Mouse (Mus musculus) forebrain, embryonic 13.5 days (tissue): ENCODE results near the gene Snrk. TPM values are rescaled to one million over a fixed set of nuclear protein-coding genes. Genes with fewer than 3 reads are reported as not detected.

ENCODE experiments used
- ATAC-seq: fragments of 200-750 bp; cut with Nextera tagmentation; 2 replicates; pipeline ENCODE4 v1.8.0; 2017
- H3K27ac ChIP-seq: fragments of 300-500 bp; sonication (generic); 2 replicates; pipeline ENCODE4 v1.5.1; 2015; ENCODE audit warnings: inconsistent platforms, mild to moderate bottlenecking, moderate library complexity
- H3K27me3 ChIP-seq: fragments of 300-500 bp; sonication (generic); 2 replicates; pipeline ENCODE4 v1.6.1; 2015; ENCODE audit warnings: mild to moderate bottlenecking, inconsistent platforms
- H3K36me3 ChIP-seq: fragments of 300-500 bp; sonication (generic); 2 replicates; pipeline ENCODE4 v1.6.1; 2015; ENCODE audit warnings: mild to moderate bottlenecking, inconsistent platforms; ENCODE audit not compliant: poor library complexity, severe bottlenecking
- H3K4me1 ChIP-seq: fragments of 300-500 bp; sonication (generic); 2 replicates; pipeline ENCODE4 v1.6.1; 2015; ENCODE audit warnings: inconsistent platforms
- H3K4me2 ChIP-seq: fragments of 300-500 bp; sonication (generic); 2 replicates; pipeline ENCODE4 v1.6.1; 2015; ENCODE audit warnings: inconsistent platforms, mild to moderate bottlenecking, moderate library complexity
- H3K4me3 ChIP-seq: fragments of 300-500 bp; sonication (generic); 2 replicates; pipeline ENCODE4 v1.5.1; 2015; ENCODE audit warnings: mild to moderate bottlenecking, inconsistent platforms
- H3K9ac ChIP-seq: fragments of 300-500 bp; sonication (generic); 2 replicates; pipeline ENCODE4 v1.6.1; 2015; ENCODE audit warnings: mild to moderate bottlenecking, inconsistent platforms
- H3K9me3 ChIP-seq: fragments of 300-500 bp; sonication (generic); replicated peaks from 2 replicates; pipeline ENCODE4 v1.6.1; 2016; ENCODE audit warnings: inconsistent platforms
- WGBS: fragments of 180-500 bp; shearing (Covaris S2); methylation state at CpG from one replicate; pipeline ENCODE4 v1.1.7; 2015; 5-methylcytosine and 5-hydroxymethylcytosine counted together
- polyA plus RNA-seq: library from polyadenylated mRNA; unstranded; fragments of >200 nt; fragmentation: Nextera tagmentation; extraction: Ambion mirVana; gene quantifications from 2 replicates; pipeline ENCODE4 v1.2.1, GENCODE M21; 2015

The Snrk gene
- polyA plus RNA-seq, 1 experiment from 2014 or later, result 45.9 TPM

DNA sequence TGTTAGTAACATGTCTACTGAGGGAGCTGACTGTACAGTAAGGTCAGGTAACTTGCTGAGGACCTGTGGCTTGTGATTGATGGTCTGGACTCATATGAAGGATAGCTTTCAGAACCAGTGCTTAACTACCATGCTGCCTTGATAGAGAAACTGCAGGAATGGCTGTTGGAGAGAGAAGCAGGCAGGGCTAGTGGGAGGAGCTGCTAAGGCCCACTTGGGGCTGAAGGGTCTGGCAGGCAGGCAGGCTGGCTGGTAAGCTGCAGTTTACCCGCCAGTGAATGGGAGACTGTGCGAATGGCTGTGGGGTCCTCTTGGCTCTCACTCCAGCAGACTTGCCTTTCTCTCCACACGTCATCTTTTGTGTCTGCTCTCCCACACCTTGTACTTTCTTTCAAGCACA, 13.6 kb downstream of the Snrk start:
- Histone ChIP-seq H3K4me2 (no peak overlapping the region), H3K4me1 (peaks cover 11% of the 10 kb centered on the region; the same call in 1 of the 2 replicates), H3K9me3 (no peaks in the 10 kb centered on the region), H3K36me3 (peaks cover 11% of the 10 kb centered on the region; the same call in 1 of the 2 replicates), H3K27ac (no peak overlapping the region), H3K27me3 (no peaks in the 10 kb centered on the region), H3K9ac (no peak overlapping the region; the same call in 1 of the 2 replicates), H3K4me3 (no peak overlapping the region)
- ATAC-seq, result no peak
- 48% methylated on average over 3 of the region's 3 CpGs for WGBS

GRCm38 (mm10) chr9:122132145-122132544, 15.1 kb downstream of the Snrk start:
- Histone ChIP-seq H3K9ac (no peak overlapping the region), H3K4me1 (peaks cover 11% of the 10 kb centered on the region; the same call in 1 of the 2 replicates), H3K4me2 (no peak overlapping the region), H3K4me3 (no peak overlapping the region), H3K27me3 (no peaks in the 10 kb centered on the region), H3K27ac (no peak overlapping the region), H3K36me3 (peaks cover 16% of the 10 kb centered on the region), H3K9me3 (no peaks in the 10 kb centered on the region)
- no peak for ATAC-seq
- WGBS, result 86% methylated on average over 7 of the region's 7 CpGs

- Histone ChIP-seq H3K9ac (no peak overlapping the region), H3K4me2 (no peak overlapping the region)
- WGBS, result 95% methylated on average over 1 of the region's 1 CpGs
These were observed 18.2 kb downstream of the Snrk start for GRCm38 (mm10) chr9:122135095-122135884.

GRCm38 (mm10) chr9:122135885-122136170, 18.8 kb downstream of the Snrk start:
- WGBS, result 87% methylated on average over 2 of the region's 2 CpGs

More at GRCm38 (mm10) chr9:122135095-122135884, 18.2 kb downstream of the Snrk start:
- Histone ChIP-seq H3K27ac (no peak overlapping the region), H3K36me3 (peaks cover 29% of the 10 kb centered on the region), H3K4me3 (no peak overlapping the region), H3K9me3 (no peaks in the 10 kb centered on the region), H3K27me3 (no peaks in the 10 kb centered on the region), H3K4me1 (peaks cover 8% of the 10 kb centered on the region; the same call in 1 of the 2 replicates)
- ATAC-seq, result no peak

DNA sequence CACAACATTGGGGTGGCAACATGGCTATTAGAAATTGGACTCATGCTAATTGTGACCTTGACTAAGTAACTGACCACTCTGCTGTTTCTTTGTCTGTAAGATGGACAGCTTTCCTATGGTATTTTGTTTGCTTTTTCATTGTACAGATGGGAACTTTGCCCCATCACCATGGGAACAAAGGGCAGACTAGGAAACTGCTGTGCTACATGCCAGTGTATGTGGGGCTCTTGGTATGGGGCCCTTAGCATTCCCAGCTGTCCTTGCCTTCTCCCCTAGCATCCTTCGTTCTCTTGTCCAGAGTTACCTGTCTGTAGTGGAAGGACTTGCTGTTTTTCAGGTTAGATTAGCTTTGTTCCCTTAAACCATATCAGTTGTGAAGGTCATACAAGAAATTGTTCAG, 20.9 kb downstream of the Snrk start:
- no peak overlapping the region for H3K27ac ChIP-seq
- H3K4me3 ChIP-seq, result no peak overlapping the region
- H3K9ac ChIP-seq, result no peak overlapping the region
- no peaks in the 10 kb centered on the region for H3K27me3 ChIP-seq
- H3K4me2 ChIP-seq, result no peak overlapping the region
- ATAC-seq, result no peak
- H3K9me3 ChIP-seq, result no peaks in the 10 kb centered on the region
- 94% methylated on average over 1 of the region's 1 CpGs for WGBS
- H3K36me3 ChIP-seq, result peaks cover 26% of the 10 kb centered on the region
- no peaks in the 10 kb centered on the region for H3K4me1 ChIP-seq

More at GRCm38 (mm10) chr9:122135885-122136170, 18.8 kb downstream of the Snrk start:
- Histone ChIP-seq H3K27ac (no peak overlapping the region), H3K9ac (no peak overlapping the region), H3K27me3 (no peaks in the 10 kb centered on the region), H3K9me3 (no peaks in the 10 kb centered on the region), H3K4me1 (peaks cover 3% of the 10 kb centered on the region; the same call in 1 of the 2 replicates), H3K36me3 (peaks cover 29% of the 10 kb centered on the region), H3K4me2 (no peak overlapping the region), H3K4me3 (no peak overlapping the region)
- ATAC-seq, result no peak

DNA sequence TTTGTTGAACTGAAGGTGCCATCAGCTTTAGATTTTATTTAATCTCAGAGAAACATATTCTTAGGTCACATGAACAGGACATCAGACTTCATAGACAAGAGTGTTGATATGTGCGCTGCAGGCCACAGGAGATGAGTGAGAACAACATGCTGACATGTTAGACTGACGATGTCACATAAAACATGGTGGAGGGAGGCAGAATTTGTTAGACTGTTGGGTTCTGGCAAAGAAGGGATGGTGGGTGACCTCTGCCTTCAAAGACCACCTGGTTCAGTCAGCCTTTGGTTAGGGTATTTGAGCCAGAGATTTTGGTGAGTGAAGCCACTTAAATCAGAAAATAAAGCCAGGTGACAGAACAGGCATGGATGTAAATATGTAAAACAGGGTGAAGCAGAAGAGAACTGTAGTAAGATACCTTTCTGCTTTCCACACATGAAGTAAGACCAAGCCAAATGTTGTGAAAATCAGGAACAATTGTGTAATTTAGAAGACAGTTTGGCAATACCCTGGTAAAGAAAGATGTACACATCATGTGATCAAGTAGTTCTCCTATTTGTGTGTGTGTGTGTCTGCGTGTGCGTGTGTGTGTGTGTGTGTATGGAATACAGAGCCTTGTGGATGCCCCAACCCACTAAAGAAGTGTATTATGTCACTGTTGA, 21.4 kb downstream of the Snrk start:
- H3K9me3 ChIP-seq, result no peaks in the 10 kb centered on the region
- H3K4me3 ChIP-seq, result no peak overlapping the region
- peaks cover 26% of the 10 kb centered on the region for H3K36me3 ChIP-seq
- H3K27me3 ChIP-seq, result no peaks in the 10 kb centered on the region
- H3K4me1 ChIP-seq, result no peaks in the 10 kb centered on the region
- H3K4me2 ChIP-seq, result no peak overlapping the region
- no peak for ATAC-seq
- H3K27ac ChIP-seq, result no peak overlapping the region
- no peak overlapping the region for H3K9ac ChIP-seq
- whole genome bisulfite sequencing, result 93% methylated on average over 4 of the region's 4 CpGs

DNA sequence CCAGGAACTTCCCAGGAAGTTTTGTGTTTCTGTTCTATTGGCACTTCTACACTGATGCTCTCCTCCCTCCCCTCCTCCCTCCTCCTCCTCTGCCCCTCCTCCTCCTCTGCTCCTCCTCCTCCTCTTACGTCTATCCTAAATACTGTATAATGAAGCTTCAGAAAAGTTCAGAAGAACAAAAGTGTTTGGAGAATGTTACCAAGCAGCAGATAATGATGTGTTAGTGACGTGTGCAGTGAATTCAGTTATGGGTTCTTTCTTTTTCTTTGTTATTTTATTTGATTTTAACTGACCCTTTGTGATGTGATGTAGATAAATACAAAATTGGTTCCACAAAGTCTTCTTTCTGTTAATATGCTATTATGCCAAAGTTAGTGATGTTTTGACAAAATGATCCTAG, 22.2 kb downstream of the Snrk start:
- Histone ChIP-seq H3K4me1 (no peaks in the 10 kb centered on the region), H3K9ac (no peak overlapping the region), H3K27me3 (no peaks in the 10 kb centered on the region), H3K36me3 (peaks cover 32% of the 10 kb centered on the region), H3K4me2 (no peak overlapping the region), H3K9me3 (no peaks in the 10 kb centered on the region), H3K27ac (no peak overlapping the region), H3K4me3 (no peak overlapping the region)
- 48% methylated on average over 2 of the region's 2 CpGs for WGBS
- ATAC-seq, result no peak

GRCm38 (mm10) chr9:122143219-122143618, 26.2 kb downstream of the Snrk start:
- ATAC-seq, result no peak
- WGBS, result 87% methylated on average over 1 of the region's 1 CpGs
- Histone ChIP-seq H3K27me3 (no peaks in the 10 kb centered on the region), H3K27ac (no peak overlapping the region), H3K9ac (no peak overlapping the region), H3K36me3 (peaks cover 28% of the 10 kb centered on the region), H3K9me3 (no peaks in the 10 kb centered on the region; the same call in 1 of the 2 replicates), H3K4me2 (no peak overlapping the region), H3K4me1 (peaks cover 10% of the 10 kb centered on the region; the same call in 1 of the 2 replicates), H3K4me3 (no peak overlapping the region)

- 92% methylated on average over 3 of the region's 3 CpGs for WGBS
- Histone ChIP-seq H3K4me1 (peaks cover 10% of the 10 kb centered on the region; the same call in 1 of the 2 replicates), H3K27me3 (no peaks in the 10 kb centered on the region), H3K9ac (no peak overlapping the region), H3K9me3 (no peaks in the 10 kb centered on the region; the same call in 1 of the 2 replicates), H3K4me2 (no peak overlapping the region), H3K4me3 (no peak overlapping the region), H3K36me3 (peaks cover 25% of the 10 kb centered on the region), H3K27ac (no peak overlapping the region)
- ATAC-seq, result no peak
These were observed 27.7 kb downstream of the Snrk start for GRCm38 (mm10) chr9:122144776-122145175.

DNA sequence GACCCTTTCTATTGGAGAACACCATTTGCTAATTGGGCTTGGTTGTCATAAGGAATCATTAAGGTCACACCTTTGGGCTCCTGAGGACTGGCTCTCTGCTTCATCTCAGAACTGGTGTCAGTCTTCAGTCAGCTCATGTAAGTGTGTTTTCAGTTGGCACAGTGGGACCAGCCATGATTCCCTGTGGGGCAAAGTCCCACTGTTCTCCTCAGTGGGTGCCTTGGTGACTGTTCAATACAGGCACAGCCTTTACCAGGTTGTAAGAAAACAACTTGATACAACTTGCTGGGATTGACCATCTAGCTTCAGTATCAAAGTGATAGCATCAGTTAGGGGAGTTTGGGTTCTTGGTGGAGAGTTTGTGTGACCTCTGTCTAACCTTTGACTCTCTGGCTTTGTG, 28.6 kb downstream of the Snrk start:
- ATAC-seq, result no peak
- no peak overlapping the region for H3K27ac ChIP-seq
- H3K27me3 ChIP-seq, result no peaks in the 10 kb centered on the region
- H3K36me3 ChIP-seq, result peaks cover 25% of the 10 kb centered on the region
- H3K4me1 ChIP-seq, result peaks cover 10% of the 10 kb centered on the region; the same call in 1 of the 2 replicates
- H3K9me3 ChIP-seq, result no peaks in the 10 kb centered on the region; the same call in 1 of the 2 replicates
- H3K4me2 ChIP-seq, result no peak overlapping the region
- H3K9ac ChIP-seq, result no peak overlapping the region
- no peak overlapping the region for H3K4me3 ChIP-seq

DNA sequence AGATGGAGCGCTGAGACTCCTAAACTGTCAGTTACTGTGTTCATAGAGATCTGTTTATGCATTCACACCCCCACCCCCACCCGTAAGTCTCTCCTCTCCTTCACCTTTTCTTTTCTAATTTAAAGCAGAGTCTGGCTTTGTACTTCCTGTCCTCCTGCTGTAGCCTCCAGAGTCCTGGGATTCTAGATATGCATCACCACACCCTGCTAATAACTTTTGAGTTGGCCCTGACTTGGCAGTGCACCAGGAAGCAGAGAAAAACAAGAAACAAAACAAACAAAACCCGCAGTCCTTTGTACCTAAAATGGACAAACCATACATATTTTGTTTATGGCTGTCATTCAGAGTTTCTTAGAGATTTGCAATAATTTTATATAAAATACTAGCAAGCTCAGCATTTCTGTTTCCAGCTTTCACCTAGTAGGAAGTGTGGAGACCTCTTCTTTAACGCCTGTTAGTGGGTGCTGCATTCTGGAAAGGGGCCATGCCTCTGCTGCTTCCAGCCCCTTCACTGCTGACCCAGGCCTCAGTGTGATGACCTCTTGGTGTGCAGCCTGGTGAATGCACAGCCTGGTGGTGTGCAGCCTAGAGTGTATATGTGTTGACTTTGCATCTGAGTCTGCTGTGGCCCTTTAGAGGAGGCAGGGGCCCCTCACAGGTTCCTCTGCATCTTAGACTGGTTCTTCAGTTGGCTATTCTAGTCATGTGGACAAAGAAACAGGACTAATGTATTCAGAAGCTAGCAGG, 29.2 kb downstream of the Snrk start:
- WGBS, result 93% methylated on average over 4 of the region's 4 CpGs
- Histone ChIP-seq H3K4me2 (no peak overlapping the region), H3K4me1 (peaks cover 10% of the 10 kb centered on the region; the same call in 1 of the 2 replicates), H3K4me3 (no peak overlapping the region), H3K9me3 (no peaks in the 10 kb centered on the region; the same call in 1 of the 2 replicates), H3K9ac (no peak overlapping the region), H3K36me3 (peaks cover 25% of the 10 kb centered on the region), H3K27me3 (no peaks in the 10 kb centered on the region), H3K27ac (no peak overlapping the region)
- no peak for ATAC-seq

- Histone ChIP-seq H3K4me3 (no peak overlapping the region), H3K9ac (no peak overlapping the region), H3K27me3 (no peaks in the 10 kb centered on the region), H3K4me1 (peaks cover 10% of the 10 kb centered on the region; the same call in 1 of the 2 replicates), H3K36me3 (peaks cover 29% of the 10 kb centered on the region), H3K4me2 (no peak overlapping the region), H3K27ac (no peak overlapping the region), H3K9me3 (no peaks in the 10 kb centered on the region; the same call in 1 of the 2 replicates)
- 93% methylated on average over 3 of the region's 3 CpGs for WGBS
- no peak for ATAC-seq
These were observed 31.3 kb downstream of the Snrk start for GRCm38 (mm10) chr9:122148356-122148755.
